Mouse (Mus musculus) embryonic facial prominence, embryonic 12.5 days (tissue): ENCODE data around the gene Golga2. TPM values are rescaled to one million over a fixed set of nuclear protein-coding genes. Genes with fewer than 3 reads are reported as not detected.

Experiments used
- ATAC-seq: fragments of 200-750 bp; cut with Nextera tagmentation; 2 replicates; pipeline ENCODE4 v1.8.0; 2017; ENCODE audit not compliant: insufficient number of reproducible peaks, insufficient read depth, low FRiP score, low TSS enrichment
- H3K27ac ChIP-seq: fragments of 300-500 bp; sonication (generic); 2 replicates; pipeline ENCODE4 v1.5.1; 2016; ENCODE audit warnings: mild to moderate bottlenecking
- H3K27me3 ChIP-seq: fragments of 300-500 bp; sonication (generic); 2 replicates; pipeline ENCODE4 v1.6.1; 2016; ENCODE audit warnings: mild to moderate bottlenecking, moderate library complexity
- H3K36me3 ChIP-seq: fragments of 300-500 bp; sonication (generic); 2 replicates; pipeline ENCODE4 v1.6.1; 2016; ENCODE audit warnings: mild to moderate bottlenecking
- H3K4me1 ChIP-seq: fragments of 300-500 bp; sonication (generic); 2 replicates; pipeline ENCODE4 v1.6.1; 2016
- H3K4me2 ChIP-seq: fragments of 300-500 bp; sonication (generic); replicated peaks from 2 replicates; pipeline ENCODE4 v1.6.1; 2016; ENCODE audit warnings: mild to moderate bottlenecking, moderate library complexity
- H3K4me3 ChIP-seq: fragments of 300-500 bp; sonication (generic); 2 replicates; pipeline ENCODE4 v1.5.1; 2016; ENCODE audit warnings: mild to moderate bottlenecking
- H3K9ac ChIP-seq: fragments of 300-500 bp; sonication (generic); 2 replicates; pipeline ENCODE4 v1.6.1; 2016; ENCODE audit warnings: mild to moderate bottlenecking, moderate library complexity
- H3K9me3 ChIP-seq: fragments of 300-500 bp; sonication (generic); 2 replicates; pipeline ENCODE4 v1.6.1; 2016; ENCODE audit warnings: mild to moderate bottlenecking, moderate library complexity
- WGBS: fragments of 180-500 bp; shearing (Covaris S2); methylation state at CpG from one replicate; pipeline ENCODE4 v1.1.7; 2016; 5-methylcytosine and 5-hydroxymethylcytosine counted together
- polyA plus RNA-seq: library from polyadenylated mRNA; unstranded; fragments of >200 nt; fragmentation: Nextera tagmentation; extraction: Ambion mirVana; gene quantifications from 2 replicates; pipeline ENCODE4 v1.2.1, GENCODE M21; 2016

The Golga2 gene
- polyA plus RNA-seq, 1 experiment from 2014 or later, result 27.4 TPM

- 95% methylated on average over 11 of the region's 11 CpGs for WGBS
- H3K27me3 ChIP-seq, result no peaks in the 10 kb centered on the region
- H3K27ac ChIP-seq, result no peak overlapping the region
- no peak overlapping the region for H3K9ac ChIP-seq
- H3K4me2 ChIP-seq, result no peak overlapping the region
- no peak for ATAC-seq
- H3K4me1 ChIP-seq, result peaks cover 7% of the 10 kb centered on the region
- peaks cover 63% of the 10 kb centered on the region for H3K36me3 ChIP-seq
- no peaks in the 10 kb centered on the region for H3K9me3 ChIP-seq
- no peak overlapping the region for H3K4me3 ChIP-seq
Observed at GRCm38 (mm10) chr2:32256273-32256672, 30.9 kb upstream of the Golga2 start.

GRCm38 (mm10) chr2:32258887-32259533 lies 28.2 kb upstream of the Golga2 start:
- peak overlapping the region; percentile 78 for H3K4me3 ChIP-seq
- WGBS, result 50% methylated on average over 6 of the region's 6 CpGs
- no peak overlapping the region for H3K27ac ChIP-seq
- no peaks in the 10 kb centered on the region for H3K9me3 ChIP-seq
- H3K27me3 ChIP-seq, result no peaks in the 10 kb centered on the region
- H3K9ac ChIP-seq, result peak overlapping the region; percentile 82
- peaks cover 35% of the 10 kb centered on the region for H3K36me3 ChIP-seq
- ATAC-seq, result no peak
- peak overlapping the region; percentile 58 for H3K4me2 ChIP-seq
- H3K4me1 ChIP-seq, result peaks cover 7% of the 10 kb centered on the region

DNA sequence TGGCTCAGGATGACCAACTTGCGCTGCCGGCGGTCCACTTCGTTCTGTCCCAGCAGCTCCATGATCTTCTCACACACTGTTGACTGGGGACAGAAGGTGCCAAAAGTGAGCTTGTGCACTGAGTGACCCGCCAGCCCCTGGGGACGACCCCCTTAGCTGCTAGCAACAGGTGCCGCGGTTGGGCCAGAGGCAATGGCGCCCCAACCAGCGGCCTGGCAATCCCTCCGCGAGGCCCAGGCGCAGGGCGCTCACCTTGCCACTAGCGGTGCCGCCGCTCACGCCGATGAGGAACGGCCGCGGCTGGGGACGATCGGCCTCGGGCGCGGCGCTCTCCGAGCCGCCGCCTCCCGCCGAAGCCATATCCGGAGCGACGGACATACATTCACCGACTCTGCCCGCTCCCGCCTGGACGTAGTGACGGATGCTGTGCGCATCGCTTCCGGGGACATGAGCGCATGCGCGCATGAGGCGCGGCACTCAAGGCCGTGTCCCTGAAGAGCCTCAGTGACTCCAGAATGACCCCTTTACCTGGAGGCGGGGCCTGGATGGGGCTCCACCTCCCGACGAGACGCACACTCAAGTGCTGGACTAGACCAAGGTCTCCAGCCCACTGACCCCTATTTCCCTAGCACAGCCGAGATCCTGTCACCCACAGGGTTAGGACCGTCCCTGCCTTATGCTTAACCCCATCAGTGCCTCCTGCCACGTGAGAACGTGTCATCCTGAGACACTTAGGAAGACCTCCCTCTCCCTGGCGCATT lies 27.3 kb upstream of the Golga2 start, which contains the start of gene Uck1:
Uck1 (minus strand) TSS at position 503 of the 761 bp plus-strand sequence.
- Histone ChIP-seq H3K27me3 (no peaks in the 10 kb centered on the region), H3K4me1 (peaks cover 7% of the 10 kb centered on the region), H3K4me3 (peak within 1 kb of the TSS; percentile 78), H3K27ac (0 out of 2 replicates have a peak within 1 kb of the TSS, but pooled peaks have one; percentile 0), H3K9me3 (no peaks in the 10 kb centered on the region), H3K36me3 (peaks cover 27% of the 10 kb centered on the region), H3K9ac (peak within 1 kb of the TSS; percentile 82), H3K4me2 (peak within 1 kb of the TSS; percentile 58)
- 2% methylated on average over 59 of the region's 59 CpGs for WGBS
- ATAC-seq, result peak; percentile 84

- Histone ChIP-seq H3K9me3 (no peaks in the 10 kb centered on the region), H3K9ac (no peak overlapping the region), H3K4me1 (peaks cover 7% of the 10 kb centered on the region), H3K27me3 (no peaks in the 10 kb centered on the region), H3K27ac (no peak overlapping the region), H3K4me2 (no peak overlapping the region), H3K36me3 (peaks cover 26% of the 10 kb centered on the region), H3K4me3 (peak overlapping the region; percentile 78; the same call in 1 of the 2 replicates)
- ATAC-seq, result no peak
- 24% methylated on average over 4 of the region's 4 CpGs for WGBS
Observed at GRCm38 (mm10) chr2:32260635-32261034, 26.5 kb upstream of the Golga2 start.

GRCm38 (mm10) chr2:32275823-32276222 lies 11.4 kb upstream of the Golga2 start:
- Histone ChIP-seq H3K4me1 (no peaks in the 10 kb centered on the region), H3K27ac (no peak overlapping the region), H3K27me3 (no peaks in the 10 kb centered on the region), H3K4me2 (no peak overlapping the region), H3K4me3 (no peak overlapping the region), H3K9me3 (no peaks in the 10 kb centered on the region), H3K9ac (no peak overlapping the region), H3K36me3 (peaks cover 32% of the 10 kb centered on the region)
- 83% methylated on average over 3 of the region's 3 CpGs for WGBS
- ATAC-seq, result no peak

DNA sequence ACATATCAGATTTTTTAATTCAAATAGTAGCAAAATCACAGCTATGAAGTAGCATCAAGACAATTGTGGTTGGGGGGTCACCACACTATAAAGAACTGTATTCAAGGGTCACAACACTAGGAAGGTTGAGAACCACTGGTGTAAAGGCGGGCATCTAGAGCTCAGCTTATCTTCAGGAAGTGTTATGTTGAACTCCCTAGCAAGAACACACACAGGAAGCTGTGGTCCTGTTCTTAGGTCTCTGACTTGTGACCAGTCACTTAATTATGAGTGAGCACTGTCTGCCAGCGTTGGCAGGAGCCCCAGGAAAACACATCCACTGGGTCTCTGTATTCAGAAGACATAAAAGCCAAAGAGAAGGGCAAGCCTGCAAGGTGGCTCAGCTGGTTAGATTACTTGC lies 4.9 kb upstream of the Golga2 start:
- no peak for ATAC-seq
- 90% methylated on average over 2 of the region's 2 CpGs for WGBS
- H3K9me3 ChIP-seq, result no peaks in the 10 kb centered on the region
- H3K4me2 ChIP-seq, result no peak overlapping the region
- H3K27ac ChIP-seq, result no peak overlapping the region
- peaks cover 77% of the 10 kb centered on the region for H3K36me3 ChIP-seq
- no peak overlapping the region for H3K4me3 ChIP-seq
- no peak overlapping the region for H3K9ac ChIP-seq
- no peaks in the 10 kb centered on the region for H3K27me3 ChIP-seq
- H3K4me1 ChIP-seq, result peaks cover 9% of the 10 kb centered on the region

DNA sequence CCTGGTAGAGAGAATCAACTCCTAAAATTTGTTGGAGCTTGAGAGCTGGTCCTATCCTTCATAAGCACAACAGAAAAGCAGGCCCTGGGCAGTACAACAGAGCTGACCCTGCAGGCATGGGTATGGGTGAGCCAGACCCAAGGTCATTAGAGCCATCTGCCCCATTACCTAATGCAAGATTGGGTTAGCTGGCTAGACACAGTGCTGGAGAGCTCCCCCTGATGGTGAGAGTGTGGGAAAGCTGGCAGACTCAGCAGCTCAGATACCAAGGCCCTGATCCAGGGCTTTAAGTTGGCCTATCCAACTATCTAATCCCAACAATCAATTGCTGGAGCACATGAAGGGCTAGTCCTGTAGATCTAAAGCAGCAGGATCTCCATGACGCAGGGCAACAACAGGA lies 4.5 kb upstream of the Golga2 start:
- H3K9me3 ChIP-seq, result no peaks in the 10 kb centered on the region
- H3K4me1 ChIP-seq, result peaks cover 9% of the 10 kb centered on the region
- no peak overlapping the region for H3K4me2 ChIP-seq
- no peak overlapping the region for H3K9ac ChIP-seq
- WGBS, result 93% methylated on average over 1 of the region's 1 CpGs
- no peak for ATAC-seq
- no peaks in the 10 kb centered on the region for H3K27me3 ChIP-seq
- peaks cover 74% of the 10 kb centered on the region for H3K36me3 ChIP-seq
- H3K4me3 ChIP-seq, result no peak overlapping the region
- no peak overlapping the region for H3K27ac ChIP-seq

DNA sequence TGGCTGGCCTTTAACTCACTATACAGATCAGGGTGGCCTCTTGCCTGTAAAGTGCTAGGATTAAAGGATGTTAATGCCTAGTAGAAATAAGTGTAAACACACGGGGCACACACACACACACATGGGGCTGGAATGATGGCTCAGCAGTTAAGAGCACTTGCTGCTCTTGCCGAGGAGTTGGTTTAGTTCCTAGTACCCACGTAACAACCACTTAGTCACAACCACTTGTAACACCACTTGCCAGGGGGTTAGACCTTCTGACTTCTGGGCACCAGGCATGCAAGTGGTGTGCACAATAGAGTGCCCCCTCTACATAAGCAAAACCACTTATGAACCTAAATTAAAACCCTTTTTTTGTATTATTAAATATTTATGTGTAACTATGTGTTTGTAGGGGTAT lies 3.2 kb upstream of the Golga2 start:
- 90% methylated on average over 3 of the region's 3 CpGs for WGBS
- ATAC-seq, result no peak
- Histone ChIP-seq H3K9ac (no peak overlapping the region), H3K4me2 (no peak overlapping the region), H3K27ac (no peak overlapping the region), H3K27me3 (no peaks in the 10 kb centered on the region), H3K9me3 (no peaks in the 10 kb centered on the region), H3K4me3 (no peak overlapping the region), H3K4me1 (peaks cover 14% of the 10 kb centered on the region), H3K36me3 (peaks cover 63% of the 10 kb centered on the region)

DNA sequence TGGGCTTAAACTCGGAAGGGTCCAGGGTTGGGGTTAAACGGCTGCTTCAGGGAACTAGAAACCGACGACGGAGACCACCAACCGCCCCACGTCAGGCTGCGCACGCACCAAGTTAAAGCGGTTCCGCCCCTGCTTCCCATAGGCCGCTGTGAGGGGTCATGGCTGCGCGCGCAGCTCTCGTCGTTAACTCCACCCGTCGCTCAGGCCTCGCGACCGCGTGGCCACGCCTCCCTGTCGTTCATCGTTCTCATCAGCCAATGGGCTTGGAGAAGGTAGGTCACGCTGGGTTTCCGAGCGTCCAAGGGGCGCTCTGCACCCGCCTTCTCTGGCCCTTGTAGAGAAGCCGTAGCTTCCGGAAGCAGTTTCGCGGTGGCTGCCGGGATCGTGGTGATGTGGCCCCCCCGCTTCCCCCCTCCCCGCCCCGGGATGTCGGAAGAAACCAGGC lies 761 bp downstream of the Golga2 start, which contains the start of gene Swi5:
Swi5 (minus strand) TSS at position 153 of the 445 bp plus-strand sequence.
- Histone ChIP-seq H3K4me3 (peak within 1 kb of the TSS; percentile 98), H3K27ac (peak within 1 kb of the TSS; percentile 76), H3K4me2 (peak within 1 kb of the TSS; percentile 87), H3K4me1 (peaks cover 19% of the 10 kb centered on the region), H3K9me3 (no peaks in the 10 kb centered on the region), H3K9ac (peak within 1 kb of the TSS; percentile 96), H3K27me3 (no peaks in the 10 kb centered on the region), H3K36me3 (peaks cover 31% of the 10 kb centered on the region)
- ATAC-seq, result peak; percentile 98
- under 1% methylated on average over 38 of the region's 41 CpGs for WGBS

DNA sequence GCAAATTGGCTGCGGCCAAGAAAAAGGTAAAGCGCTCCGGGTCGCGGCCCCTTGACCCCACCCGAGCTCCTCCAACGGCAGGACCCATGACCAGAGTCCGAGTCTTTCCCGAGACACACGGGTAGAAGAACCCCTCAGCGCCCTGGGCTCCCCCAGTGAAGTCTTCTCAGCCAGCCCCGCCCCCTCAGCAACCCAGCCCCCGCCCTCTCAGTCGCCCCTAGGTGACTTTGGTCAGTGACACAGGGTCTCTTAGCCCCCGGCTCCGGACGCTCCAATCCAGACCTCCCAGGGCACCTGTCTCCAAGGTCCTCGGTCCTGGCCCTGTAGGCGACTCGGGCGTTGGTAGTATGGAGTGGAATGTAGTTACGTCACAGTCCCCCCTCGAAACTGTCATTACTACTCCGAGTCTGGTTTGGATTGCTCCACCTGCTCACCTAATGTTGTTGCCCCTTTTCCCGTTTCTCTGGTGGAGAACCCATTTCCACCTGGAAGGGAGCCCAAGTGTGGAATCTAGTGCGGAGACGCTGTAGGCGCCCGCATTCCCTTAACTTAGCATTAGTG lies 1.3 kb downstream of the Golga2 start:
- Histone ChIP-seq H3K9me3 (no peaks in the 10 kb centered on the region), H3K36me3 (peaks cover 31% of the 10 kb centered on the region), H3K27me3 (no peaks in the 10 kb centered on the region), H3K27ac (peak overlapping the region; percentile 58), H3K4me3 (peak overlapping the region; percentile 98), H3K9ac (peak overlapping the region; percentile 72), H3K4me1 (peaks cover 19% of the 10 kb centered on the region), H3K4me2 (peak overlapping the region; percentile 87)
- WGBS, result 3% methylated on average over 28 of the region's 29 CpGs
- peak; percentile 17; the same call in 1 of the 2 replicates for ATAC-seq

DNA sequence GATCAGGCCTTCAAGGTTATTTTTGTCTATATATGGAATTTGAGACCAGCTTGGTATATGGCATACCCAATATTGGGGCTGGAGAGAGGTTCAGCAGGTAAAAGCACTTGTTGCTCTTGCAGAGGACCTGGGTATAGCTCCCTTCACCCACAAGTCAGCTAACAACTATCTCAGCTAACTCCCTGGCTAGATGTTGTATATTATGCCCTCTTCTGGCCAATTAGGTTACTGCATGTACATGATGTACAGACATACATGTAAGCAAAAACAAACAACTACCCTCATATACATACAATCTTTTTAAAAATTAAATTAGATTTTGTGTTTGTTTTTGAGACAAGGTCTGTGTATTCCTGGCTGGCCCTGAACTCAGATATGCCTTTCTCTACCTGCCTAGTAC lies 2.4 kb downstream of the Golga2 start:
- H3K36me3 ChIP-seq, result peaks cover 27% of the 10 kb centered on the region
- H3K4me3 ChIP-seq, result peak overlapping the region; percentile 98; the same call in 1 of the 2 replicates
- H3K9me3 ChIP-seq, result no peaks in the 10 kb centered on the region
- H3K27me3 ChIP-seq, result no peaks in the 10 kb centered on the region
- no peak overlapping the region for H3K27ac ChIP-seq
- H3K9ac ChIP-seq, result no peak overlapping the region
- peak overlapping the region; percentile 87; the same call in 1 of the 2 replicates for H3K4me2 ChIP-seq
- no peak for ATAC-seq
- H3K4me1 ChIP-seq, result peaks cover 19% of the 10 kb centered on the region
